Mouse (Mus musculus) skeletal muscle tissue, adult 2 months (tissue): ENCODE measurements around the gene BC025920.

Source experiments
- DNase-seq: peaks from one replicate; pipeline ENCODE4 v3.0.0-alpha.2; 2012; ENCODE audit warnings: low read depth, low spot score

The BC025920 gene

DNA sequence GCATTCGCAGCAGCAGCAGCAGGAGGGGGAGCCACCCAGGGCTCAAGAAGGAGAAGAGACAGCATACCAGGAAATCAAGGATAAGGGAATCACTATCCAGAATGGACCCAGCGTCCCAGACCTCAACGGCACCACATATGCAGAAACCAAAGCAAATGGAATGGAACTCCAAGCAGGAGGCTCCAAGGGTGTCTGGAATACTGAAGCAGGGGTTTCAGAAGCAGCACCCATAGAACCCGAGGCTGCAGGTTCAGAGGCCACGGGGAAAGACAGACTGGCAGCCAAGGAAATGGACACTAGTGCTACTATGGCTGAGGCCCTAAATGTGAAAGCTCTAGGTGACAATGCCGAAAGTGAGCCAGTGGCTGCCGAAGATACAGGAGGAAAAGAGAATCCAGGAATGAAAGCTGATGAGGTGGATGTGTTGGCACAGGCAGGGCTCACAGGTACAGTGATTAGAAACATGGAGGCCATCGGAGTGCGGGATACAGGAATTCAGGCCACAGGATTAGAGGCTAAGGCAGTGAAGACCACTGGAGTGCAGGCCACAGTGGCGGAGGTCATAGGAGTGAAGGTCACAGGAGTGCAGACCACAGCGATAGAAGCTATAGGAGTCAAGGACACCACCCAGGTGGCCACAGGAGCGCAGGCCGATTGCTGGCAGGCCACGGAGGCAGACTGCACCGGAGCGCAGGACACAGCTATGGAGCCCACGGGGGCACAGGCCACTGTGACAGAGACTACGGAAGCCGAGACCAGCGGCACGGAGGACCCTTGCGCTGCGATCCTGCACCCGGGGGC is 36.8 kb downstream of the BC025920 start:
- DNase-seq: no peak

DNA sequence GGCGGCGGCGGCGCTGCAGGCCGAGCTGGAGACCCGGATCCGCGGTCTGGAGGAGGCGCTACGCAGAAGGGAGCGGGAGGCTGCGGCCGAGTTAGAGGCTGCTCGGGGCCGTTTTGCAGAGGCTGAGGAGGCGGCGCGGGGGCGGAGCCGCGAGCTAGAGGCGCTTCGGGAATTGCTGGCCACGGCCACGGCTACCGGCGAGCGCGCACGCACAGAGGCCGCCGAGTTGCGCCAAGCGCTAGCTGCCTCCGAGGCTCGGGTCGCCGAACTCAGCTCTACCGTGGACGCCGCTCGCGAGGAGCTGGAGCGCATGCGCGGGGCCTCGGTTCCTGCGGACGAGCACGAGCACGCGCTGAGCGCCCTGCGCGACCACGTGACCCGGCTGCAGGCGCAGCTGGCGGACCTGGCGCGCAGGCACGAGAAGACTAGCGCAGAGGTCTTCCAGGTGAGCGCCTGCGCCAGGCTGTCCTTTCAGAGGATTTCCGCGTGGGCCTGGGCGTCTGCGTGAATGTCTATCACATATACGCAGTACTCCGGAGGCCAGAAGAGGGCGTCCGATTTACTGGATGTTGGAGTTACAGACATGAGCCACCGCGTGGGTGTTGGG is 37.5 kb downstream of the BC025920 start:
- DNase-seq: peak; percentile 97

DNA sequence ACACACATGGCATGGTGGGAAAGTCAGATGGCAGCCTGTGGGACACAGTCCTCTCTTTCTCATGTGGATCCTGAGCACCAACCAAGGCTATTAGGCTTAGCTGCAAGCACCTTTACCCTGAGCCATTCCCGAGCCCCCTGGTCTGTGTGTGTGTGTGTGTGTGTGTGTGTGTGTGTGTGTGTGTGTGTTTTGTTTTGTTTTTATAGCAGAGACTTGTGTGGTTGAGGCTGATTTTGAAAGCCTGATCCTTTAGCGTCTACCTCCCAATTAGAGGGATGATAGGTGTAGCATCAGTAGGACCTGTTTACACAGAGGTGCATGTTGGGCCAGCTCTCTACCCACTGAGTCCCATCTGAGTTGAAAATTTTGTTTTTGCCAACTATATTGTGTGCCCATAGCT is 38.1 kb downstream of the BC025920 start:
- DNase-seq: no peak

DNA sequence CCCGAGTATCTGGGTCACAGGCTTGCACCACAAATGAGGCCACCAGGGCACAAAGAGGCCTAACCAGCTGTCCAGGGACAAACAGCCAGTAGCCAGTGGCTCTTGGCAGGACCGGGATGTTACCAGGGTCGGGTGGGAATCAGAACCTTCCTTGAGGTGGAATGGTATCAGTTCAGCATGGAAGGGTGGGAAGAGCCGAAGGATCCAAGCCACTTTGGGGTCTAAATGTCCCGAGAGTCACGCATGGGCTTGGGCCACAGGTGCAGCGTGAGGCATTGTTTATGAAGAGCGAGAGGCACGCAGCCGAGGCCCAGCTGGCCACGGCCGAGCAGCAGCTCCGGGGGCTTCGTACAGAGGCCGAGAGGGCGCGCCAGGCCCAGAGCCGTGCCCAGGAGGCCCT is 38.6 kb downstream of the BC025920 start:
- no peak for DNase-seq

DNA sequence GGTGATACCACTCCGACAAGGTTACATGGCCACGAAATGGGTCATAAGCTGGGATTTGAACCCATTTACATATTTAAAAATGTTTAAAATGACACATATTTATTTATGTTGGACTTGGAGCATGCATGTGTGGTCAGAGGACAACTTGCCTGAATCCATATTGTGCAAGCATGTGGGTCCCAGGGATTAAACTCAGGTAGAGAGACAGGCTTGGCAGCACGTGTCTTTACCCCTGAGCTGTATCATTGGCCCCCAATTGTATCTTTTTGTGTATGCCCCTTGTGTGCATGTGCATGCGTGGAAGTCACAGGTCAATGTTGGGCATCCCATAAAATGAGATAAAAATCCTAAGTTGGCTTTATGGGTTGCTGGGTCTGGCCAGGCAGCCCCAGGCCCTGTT is 39.3 kb downstream of the BC025920 start:
- DNase-seq: no peak

DNA sequence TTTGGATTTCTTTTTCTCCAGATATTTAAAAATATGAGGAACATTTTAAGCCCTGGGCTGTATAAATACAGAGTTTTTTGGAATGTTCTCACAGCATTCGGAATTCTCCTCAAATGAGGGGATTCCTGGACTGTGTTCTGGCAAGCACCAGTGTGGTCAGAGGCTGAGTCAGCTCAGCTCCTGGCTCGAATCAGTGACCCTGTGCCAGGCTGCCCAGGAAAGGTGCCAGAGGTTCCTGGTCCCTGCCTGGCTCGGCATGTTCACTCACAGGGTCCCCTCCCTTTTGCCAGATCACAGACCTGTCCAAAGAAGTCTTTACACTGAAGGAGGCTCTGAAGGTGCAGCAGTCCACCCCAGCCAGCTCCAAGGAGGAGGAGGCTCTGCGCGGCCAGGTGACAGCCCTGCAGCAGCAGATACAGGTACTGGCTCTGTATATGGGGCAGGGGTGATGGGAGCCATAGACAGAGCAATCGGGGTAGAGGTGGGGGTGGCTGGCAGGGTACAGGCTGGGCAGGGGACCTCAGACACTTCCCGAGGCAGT is 40.0 kb downstream of the BC025920 start:
- no peak for DNase-seq

DNA sequence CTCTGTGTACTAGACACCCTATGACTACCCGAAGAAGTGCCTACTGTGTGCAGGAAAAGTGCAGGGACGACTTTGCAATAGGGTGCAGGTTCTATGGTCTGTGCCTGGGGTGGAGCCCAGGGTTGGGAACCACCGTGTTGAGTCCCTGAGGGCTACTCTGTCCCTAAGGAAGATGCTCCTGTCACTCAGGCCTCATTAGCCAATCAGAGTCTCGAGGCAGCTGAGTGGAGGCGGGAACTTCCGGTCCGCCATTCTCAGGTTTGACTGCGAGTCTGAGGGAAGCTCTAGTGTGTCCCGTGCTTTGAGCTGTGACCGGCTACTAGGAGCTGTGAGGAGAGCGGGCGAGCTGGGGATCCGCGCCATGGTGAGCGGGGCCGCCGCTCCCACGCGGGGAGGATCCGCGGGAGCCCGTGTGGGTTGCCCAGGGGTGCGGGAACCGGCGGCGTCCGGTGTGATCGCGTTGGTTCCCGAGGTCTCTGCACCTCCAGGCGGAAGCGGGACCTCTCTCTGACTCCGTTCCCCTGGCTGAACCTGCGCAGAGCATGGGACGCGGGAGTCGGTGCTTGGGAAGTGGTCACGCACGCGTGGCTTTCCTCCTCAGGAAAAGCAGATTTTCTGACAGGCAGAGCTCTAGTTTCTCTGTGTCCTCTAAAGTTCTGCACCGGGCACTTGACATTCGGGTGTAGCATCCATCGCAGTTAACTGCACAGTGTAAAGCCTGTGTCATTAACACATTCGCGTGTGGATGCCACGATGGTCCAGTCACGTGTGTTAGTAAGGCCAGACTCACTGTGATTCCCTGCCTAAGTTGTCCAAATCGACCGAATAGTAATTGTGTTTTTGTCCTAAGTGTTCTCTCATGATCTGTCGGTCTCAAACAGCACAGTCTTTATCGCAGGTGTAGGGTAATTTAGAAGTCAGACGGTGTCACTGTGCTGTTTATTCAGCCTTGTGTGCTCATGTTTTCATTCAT is 43.0 kb downstream of the BC025920 start, which contains the start of gene Gm10778:
Gene Gm10778 (plus strand): TSS at position 257 of the 973 bp plus-strand sequence.
- peak; percentile 82 for DNase-seq

DNA sequence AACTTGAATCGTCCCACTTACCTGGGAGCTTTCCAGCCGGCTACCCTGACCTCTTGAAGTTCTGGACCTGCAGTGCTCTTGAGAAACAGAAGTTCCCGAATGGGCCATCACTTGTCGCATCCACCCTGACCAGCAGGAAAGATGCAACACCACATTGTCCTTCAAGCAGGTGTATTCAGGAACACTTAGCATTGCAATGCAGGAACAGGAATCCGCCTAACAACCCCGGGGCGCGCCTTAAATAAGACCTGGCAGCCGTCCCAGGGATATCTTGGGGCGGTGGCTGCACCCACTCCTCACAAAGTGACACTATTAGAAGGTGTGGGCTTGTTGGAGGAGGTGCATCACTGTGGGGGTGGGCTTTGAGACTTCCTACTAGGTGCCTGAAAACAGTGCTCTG is 49.1 kb downstream of the BC025920 start:
- DNase-seq: no peak

DNA sequence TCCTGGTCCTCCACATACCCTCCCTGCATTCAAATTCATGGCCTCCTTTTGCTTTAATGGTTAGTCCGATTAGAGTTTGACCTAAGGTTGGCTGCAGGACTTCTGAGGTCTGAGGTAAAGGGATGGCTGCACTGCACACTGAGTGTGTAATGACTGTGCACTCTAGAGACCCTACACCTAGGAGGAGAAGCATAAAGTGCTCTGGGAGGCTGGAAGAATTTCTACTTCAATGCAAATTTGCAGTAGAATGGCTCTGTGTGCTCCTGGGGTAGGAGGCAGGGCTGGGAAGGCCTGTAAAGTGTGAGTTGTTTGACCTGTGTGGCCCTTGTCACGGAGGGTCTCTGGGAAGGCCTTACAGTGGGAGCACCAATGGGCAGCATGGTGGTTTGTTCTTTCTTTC is 50.1 kb downstream of the BC025920 start:
- DNase-seq: no peak
